Mouse (Mus musculus): ENCODE measurements at regions not wholly inside any gene's neighbourhood (a gene's known extent, or its start where the extent isn't known, plus 50 kb on each side); places are given as distances from the start of the nearest gene placed in this dataset.

GRCm38 (mm10) chr3:20590143-20590542, 223.2 kb upstream of the Agtr1b start:
- DNase-seq: no peak

DNA sequence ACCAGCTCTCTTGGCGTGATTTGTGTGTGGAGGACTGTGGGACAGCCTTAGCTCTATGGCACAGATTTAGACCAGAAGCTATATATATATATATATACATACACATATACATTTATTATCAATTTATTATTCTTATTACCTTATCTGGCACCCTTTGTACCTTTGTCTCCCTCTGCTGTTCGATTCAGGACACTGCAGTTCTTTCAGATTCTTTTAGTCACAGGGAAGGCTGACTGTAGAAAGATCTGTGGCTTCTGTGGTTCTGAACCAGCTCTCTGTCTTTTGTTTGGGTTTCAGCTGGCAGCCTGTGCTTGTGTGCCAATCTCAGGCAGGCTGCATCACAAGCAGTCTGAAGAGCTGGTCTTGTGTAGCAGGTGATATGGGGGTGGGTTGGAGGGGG, 184.6 kb upstream of the Agtr1b start:
- no peak for DNase-seq

DNA sequence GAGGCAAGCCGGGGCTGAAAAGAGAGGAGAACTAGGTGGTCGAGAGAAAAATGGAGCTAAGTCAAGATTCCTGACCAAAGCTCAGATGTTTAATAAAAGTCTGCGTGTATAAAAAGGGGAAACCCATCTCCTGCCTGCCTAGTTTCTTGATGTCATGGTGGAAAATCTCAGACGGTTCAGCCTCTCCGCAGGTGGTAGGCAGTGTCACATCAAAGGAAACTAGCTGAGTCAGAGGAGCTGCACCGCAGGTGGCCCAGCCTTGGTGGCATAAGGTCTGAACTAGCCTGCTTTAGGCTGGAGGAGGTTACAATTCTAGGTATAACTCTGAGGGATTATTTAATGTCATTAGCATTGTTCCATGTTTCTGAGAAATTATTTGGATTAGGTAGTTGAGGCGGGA, 177.0 kb upstream of the Agtr1b start:
- DNase-seq: no peak

- DNase-seq: no peak
Measured at GRCm38 (mm10) chr3:20538492-20539004, 171.6 kb upstream of the Agtr1b start.

DNA sequence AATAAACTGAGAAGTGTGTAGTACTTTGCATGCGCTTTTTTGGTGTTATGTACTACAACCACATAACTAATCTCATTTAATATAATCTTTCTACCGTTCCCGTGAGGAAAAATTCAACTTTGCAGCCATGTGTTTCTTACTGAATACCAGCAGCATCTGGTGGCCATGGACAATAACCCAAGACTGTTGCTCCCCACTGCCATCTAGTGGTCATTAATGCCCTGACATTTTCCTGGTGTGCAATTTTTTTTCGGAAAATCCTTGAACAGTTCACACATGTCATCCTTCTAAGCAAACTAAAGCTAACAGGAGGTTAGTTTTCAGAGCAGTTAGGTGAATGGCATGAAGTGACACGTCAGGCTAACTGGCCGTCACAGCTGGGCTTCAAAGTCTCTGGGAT, 153.8 kb upstream of the Agtr1b start:
- no peak for DNase-seq

DNA sequence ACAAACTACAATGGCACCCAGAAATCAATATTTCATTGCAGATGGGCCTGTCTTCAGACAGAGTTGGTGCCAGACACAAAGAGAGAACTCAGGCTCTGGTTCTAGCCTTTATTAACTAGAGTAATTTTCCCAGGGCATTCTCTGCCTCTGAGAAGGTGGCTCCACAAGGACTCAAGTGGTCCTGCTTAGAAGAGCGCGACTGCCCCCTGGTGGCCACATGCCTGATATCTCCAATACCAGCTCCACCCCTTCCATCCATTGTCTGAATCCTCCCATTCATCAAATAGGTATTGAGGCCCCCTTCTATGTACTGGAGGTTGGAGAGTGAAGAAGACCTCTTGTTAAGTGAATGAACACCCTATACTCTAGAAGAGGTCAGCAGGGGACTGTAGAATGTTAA, 142.2 kb upstream of the Agtr1b start:
- DNase-seq: peak; percentile 20

- no peak for DNase-seq
Measured at GRCm38 (mm10) chr3:20505546-20505945, 138.6 kb upstream of the Agtr1b start.

All from cerebellum, adult 11-12 months (tissue).